In the genomic region with DNA sequence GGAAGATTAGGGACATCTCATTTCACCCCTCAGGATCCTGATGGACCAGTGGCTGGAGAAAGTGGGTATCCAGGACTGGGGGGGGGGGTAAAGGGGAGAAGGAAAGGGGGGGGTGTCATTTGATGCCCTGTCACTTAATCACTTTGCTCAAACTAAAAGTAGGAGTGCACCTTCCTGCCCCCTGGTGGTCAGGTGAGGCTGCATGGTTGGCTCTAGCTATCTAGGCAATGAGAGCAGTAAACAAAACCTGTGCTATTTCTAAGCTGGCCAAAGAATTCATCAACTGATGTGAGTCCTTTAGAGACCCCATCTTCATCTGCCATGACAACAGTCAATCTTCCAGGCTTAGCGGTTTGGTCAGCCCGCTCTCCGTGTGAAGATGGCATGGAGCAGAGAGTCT, we compare ENCODE assay signal across 8 mouse cellular contexts. TPM values are rescaled to one million over a fixed set of nuclear protein-coding genes. Genes with fewer than 3 reads are reported as not detected.
A peak's percentile ranks its signal among the peaks of the same experiment; 100 is the strongest.
DNase-seq lines count a peak whose midpoint lies in the region; ATAC-seq and TF ChIP-seq lines count a peak whose summit lies in the region.

No protein-coding gene starts in this region.

- no peaks in the 10 kb centered on the region for H3K36me3 ChIP-seq in heart, adult 2 months (ENCODE audit: control insufficient read depth, insufficient read depth, low read length)
- H3K36me3 ChIP-seq in hindbrain, embryonic 14.5 days (replicated peaks; ENCODE audit: control insufficient read depth, insufficient read depth), result no peaks in the 10 kb centered on the region

- H3K4me2 ChIP-seq in hindbrain, embryonic 14.5 days (replicated peaks), result no peak overlapping the region

- WGBS in heart, adult 2 months, result 67% methylated on average over 3 of the region's 3 CpGs
- WGBS in lung, adult 2 months, result 67% methylated on average over 3 of the region's 3 CpGs
- WGBS in hindbrain, embryonic 14.5 days, result 65% methylated on average over 3 of the region's 3 CpGs

- DNase-seq in heart, adult 2 months, result no peak
- DNase-seq in heart, adult 11 months, result no peak
- peak; percentile 19 for DNase-seq in CD4-positive helper T cell, adult 2 months (ENCODE audit: low read depth, low spot score)
- DNase-seq in cerebellum, adult 8-10 months, result peak; percentile 64
- peak; percentile 34 for DNase-seq in lung, adult 2 months
- no peak for DNase-seq in MN1 (ENCODE audit: low spot score)
- no peak for DNase-seq in hindbrain, embryonic 14.5 days (ENCODE audit: low spot score)
- no peak for DNase-seq in heart, postnatal 36 days

- no peak for TF ChIP-seq EP300 in heart, adult 2 months (IDR thresholded peaks at IDR 0.05; ENCODE audit: insufficient read depth, low read depth, low read length)

- no peak overlapping the region for H3K9ac ChIP-seq in heart, adult 2 months (ENCODE audit: low read depth, low read length)
- no peak overlapping the region for H3K9ac ChIP-seq in hindbrain, embryonic 14.5 days

- H3K27ac ChIP-seq in heart, adult 2 months, result no peak overlapping the region
- no peak overlapping the region for H3K27ac ChIP-seq in hindbrain, embryonic 14.5 days

- intact Hi-C loops in heart, adult 2 months (cut with DNase I), result no loop called here
- intact Hi-C loops in heart, postnatal 36 days (cut with DNase I), result no loop called here

- no peaks in the 10 kb centered on the region for H3K79me2 ChIP-seq in heart, adult 2 months (replicated peaks; ENCODE audit: control insufficient read depth, insufficient read depth, low read length)

- no peaks in the 10 kb centered on the region for H3K27me3 ChIP-seq in heart, adult 2 months (ENCODE audit: control insufficient read depth, insufficient read depth, low read length)
- peaks cover 13% of the 10 kb centered on the region; the same call in 1 of the 2 replicates for H3K27me3 ChIP-seq in hindbrain, embryonic 14.5 days (ENCODE audit: control insufficient read depth, insufficient read depth, low read length)

- no peaks in the 10 kb centered on the region for H3K9me3 ChIP-seq in hindbrain, embryonic 14.5 days (ENCODE audit: control insufficient read depth, low read length)

- no peak overlapping the region for H3K4me3 ChIP-seq in heart, adult 2 months
- H3K4me3 ChIP-seq in lung, adult 2 months (replicated peaks; ENCODE audit: extremely low read depth, low read depth, low read length), result no peak overlapping the region
- H3K4me3 ChIP-seq in hindbrain, embryonic 14.5 days (replicated peaks; ENCODE audit: low read length), result no peak overlapping the region

- H3K4me1 ChIP-seq in heart, adult 2 months (ENCODE audit: control insufficient read depth, insufficient read depth, low read length), result no peaks in the 10 kb centered on the region
- H3K4me1 ChIP-seq in lung, adult 2 months (ENCODE audit: control insufficient read depth, insufficient read depth, low read length), result no peaks in the 10 kb centered on the region
- peaks cover 14% of the 10 kb centered on the region for H3K4me1 ChIP-seq in hindbrain, embryonic 14.5 days (replicated peaks; ENCODE audit: control insufficient read depth, insufficient read depth, low read length)

- peak; percentile 58 for TF ChIP-seq CTCF in heart, adult 2 months (IDR thresholded peaks at IDR 0.05)
- peak; percentile 61 for TF ChIP-seq CTCF in lung, adult 2 months (IDR thresholded peaks at IDR 0.05; ENCODE audit: insufficient read depth, low read length)

- ATAC-seq in hindbrain, embryonic 14.5 days (ENCODE audit: low FRiP score), result no peak

- TF ChIP-seq POLR2A in heart, adult 2 months (IDR thresholded peaks at IDR 0.05; ENCODE audit: insufficient read depth, low read depth, low read length), result no peak
- no peak for TF ChIP-seq POLR2A in lung, adult 2 months (IDR thresholded peaks at IDR 0.05; ENCODE audit: borderline replicate concordance, extremely low read depth, low read depth, low read length)

RNA-seq across cellular contexts. Expression of a gene that starts 12.7 kb away (rescaled TPM):
- total RNA-seq in heart, adult 2 months (2021), result 10 to 100 TPM; 12.9 to 14.1 TPM
- 10.5 and 13.3 TPM in 2 replicates for polyA plus RNA-seq in heart, adult 2 months (2012; rRNA removed)
- polyA plus RNA-seq in lung, adult 2 months (2012; rRNA removed), result 0.72 and 1.2 TPM in 2 replicates
- polyA plus RNA-seq in hindbrain, embryonic 14.5 days (2014; fragmentation: Nextera tagmentation; extraction: Ambion mirVana), result 6.8 and 7.7 TPM in 2 replicates
- 10 to 100 TPM; 10.5 to 13.3 TPM for total RNA-seq in heart, postnatal 36 days (2021)

RNA-seq across cellular contexts. Expression of a gene that starts 46.3 kb away (rescaled TPM):
- total RNA-seq in heart, adult 2 months (2021), result 1 to 10 TPM; 5.2 to 6.5 TPM
- polyA plus RNA-seq in heart, adult 2 months (2012; rRNA removed), result 4.1 and 5.0 TPM in 2 replicates
- 0.34 and 1.1 TPM in 2 replicates for polyA plus RNA-seq in lung, adult 2 months (2012; rRNA removed)
- polyA plus RNA-seq in hindbrain, embryonic 14.5 days (2014; fragmentation: Nextera tagmentation; extraction: Ambion mirVana), result 5.4 and 5.6 TPM in 2 replicates
- total RNA-seq in heart, postnatal 36 days (2021), result 1 to 10 TPM; 4.2 to 5.3 TPM

RNA-seq across cellular contexts. Expression of a gene that starts 48.6 kb away (rescaled TPM):
- total RNA-seq in heart, adult 2 months (2021), result 10 to 100 TPM; 21.2 to 21.4 TPM
- 30.3 and 37.0 TPM in 2 replicates for polyA plus RNA-seq in heart, adult 2 months (2012; rRNA removed)
- polyA plus RNA-seq in lung, adult 2 months (2012; rRNA removed), result 16.9 and 21.0 TPM in 2 replicates
- polyA plus RNA-seq in hindbrain, embryonic 14.5 days (2014; fragmentation: Nextera tagmentation; extraction: Ambion mirVana), result 16.7 and 19.1 TPM in 2 replicates
- total RNA-seq in heart, postnatal 36 days (2021), result 10 to 100 TPM; 22.3 to 22.6 TPM

Comparison
In these comparisons a context has a peak if more than half of its experiments do, and no peak if none do; other contexts are left out.
1. DNase-seq: peak in CD4-positive helper T cell, adult 2 months (single experiment), cerebellum, adult 8-10 months (single experiment) and lung, adult 2 months (single experiment); none in heart, adult 2 months (0 of 2), heart, adult 11 months (single experiment), MN1 (single experiment), hindbrain, embryonic 14.5 days (single experiment) and heart, postnatal 36 days (0 of 2).